Mouse (Mus musculus) right cerebral cortex, postnatal 25 days (tissue): ENCODE results near the gene Slu7.
A peak's percentile ranks its signal among the peaks of the same experiment; 100 is the strongest.

Experiments used
- DNase-seq: peaks from one replicate; pipeline ENCODE4 v3.0.0; 2022

Slu7 gene

DNA sequence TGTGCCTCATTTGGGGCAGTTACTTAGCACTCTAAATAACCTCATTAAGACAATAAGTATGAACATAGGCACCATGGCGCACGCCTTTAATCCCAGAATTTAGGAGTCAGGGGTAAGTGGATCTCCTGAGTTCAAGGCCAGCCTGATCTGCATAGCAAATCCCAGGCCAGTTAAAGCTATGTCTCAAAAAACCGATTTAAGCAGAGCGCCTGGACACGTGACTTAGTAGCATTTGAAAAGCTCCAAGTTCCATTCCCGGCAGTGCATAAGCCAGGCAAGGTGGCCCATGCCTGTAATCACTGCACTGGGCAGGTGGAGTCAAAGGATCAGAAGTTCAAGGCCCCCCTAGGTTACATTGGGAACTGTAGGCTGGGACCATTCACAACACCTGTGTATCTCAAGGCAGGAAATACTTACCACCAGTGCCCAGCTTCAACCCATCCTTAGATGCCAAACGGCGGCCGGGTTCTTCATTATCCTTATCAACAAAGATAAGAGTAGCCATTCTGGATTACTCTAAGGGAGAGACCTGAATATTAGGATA, 8.3 kb upstream of the Slu7 start:
- no peak for DNase-seq

DNA sequence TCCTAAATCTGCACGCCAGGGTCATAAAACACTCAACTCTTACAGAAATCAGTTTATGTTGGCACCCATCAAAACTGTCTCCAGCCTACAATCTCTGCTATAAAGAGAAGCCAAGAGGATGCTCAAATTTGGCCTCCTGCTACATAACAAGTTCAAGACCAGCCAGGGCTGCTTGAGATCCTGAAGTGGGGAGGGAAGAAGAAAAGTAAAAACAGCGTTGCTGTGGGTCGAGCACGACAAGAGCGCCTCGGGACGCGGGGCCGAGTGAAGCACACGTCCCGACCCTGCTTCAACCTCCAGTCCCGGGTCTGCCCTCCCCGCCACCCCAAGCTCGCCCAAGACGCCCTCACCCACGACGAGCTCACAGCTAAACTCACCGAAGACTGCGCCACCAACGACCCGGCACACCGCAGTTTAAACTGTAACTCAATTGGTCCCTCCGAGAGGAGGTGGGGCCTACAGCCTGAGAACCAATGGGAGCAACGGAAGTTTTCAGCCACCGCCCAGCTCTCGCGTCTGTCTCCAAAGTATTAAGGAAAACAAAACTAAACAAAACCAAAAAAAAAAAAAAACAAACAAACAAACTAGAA, 7.6 kb upstream of the Slu7 start, which contains the start of gene Pttg1:
Gene Pttg1 (minus strand): TSS at position 428 of the 590 bp plus-strand sequence.
- peak; percentile 71 for DNase-seq

DNA sequence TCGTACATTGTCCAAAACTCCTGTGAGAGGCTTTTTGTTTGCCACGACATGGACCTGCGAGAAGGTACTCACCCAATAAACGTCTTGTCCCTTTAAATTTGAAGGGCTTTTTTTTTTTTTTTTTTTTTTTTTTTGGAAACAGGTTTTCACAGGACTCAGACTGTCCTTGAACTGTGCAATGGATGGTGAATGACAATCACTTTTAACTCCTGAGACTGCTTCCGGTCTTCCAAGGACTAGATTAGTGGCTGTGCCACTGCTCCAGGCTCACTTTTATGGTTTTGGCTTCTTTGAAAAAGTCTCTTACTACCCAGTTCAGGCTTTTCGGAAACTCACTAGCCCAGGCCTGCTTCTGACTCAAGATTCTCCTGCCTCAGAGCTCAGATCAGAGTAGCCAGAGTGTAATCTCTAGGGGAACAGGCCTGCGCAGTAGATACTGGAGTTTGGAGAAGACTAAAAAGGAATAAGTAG, 7.1 kb upstream of the Slu7 start:
- no peak for DNase-seq

DNA sequence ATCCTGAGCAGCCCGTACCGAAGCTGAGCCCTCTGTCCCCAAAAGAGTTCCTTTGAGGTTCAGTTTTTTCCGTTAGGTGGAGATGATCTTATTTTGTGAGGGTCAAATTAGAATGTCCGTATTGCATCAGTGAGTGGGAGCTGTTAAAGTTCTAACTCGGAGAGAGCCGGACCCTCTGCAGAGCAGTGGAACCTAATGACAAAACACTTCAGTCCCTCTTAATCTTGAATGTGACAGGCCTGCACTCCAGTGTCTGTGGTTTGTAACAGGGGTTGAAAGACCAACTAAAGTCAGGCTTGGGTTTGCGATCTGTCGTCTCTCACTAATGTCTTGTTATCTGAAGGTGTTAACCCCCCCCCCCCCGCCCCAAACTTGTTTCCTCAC, 472 bp downstream of the Slu7 start:
- no peak for DNase-seq

DNA sequence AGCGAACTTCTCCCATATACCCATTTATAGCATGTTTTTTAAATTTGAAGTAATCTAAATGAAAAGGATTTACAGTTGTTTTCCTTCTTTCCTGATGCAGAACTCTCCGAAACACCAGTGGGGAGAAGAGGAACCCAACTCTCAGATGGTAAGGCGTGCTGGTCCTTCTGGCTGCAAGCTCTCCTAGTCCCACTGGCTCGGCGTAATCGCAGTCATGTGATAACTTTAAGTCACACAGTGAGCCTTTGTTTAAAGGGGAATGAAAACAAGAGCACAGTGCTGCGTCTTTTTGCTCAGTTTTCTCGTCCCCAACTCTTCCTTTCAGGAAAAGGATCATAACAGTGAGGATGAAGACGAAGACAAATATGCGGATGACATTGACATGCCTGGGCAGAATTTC, 7.6 kb downstream of the Slu7 start:
- DNase-seq = no peak

DNA sequence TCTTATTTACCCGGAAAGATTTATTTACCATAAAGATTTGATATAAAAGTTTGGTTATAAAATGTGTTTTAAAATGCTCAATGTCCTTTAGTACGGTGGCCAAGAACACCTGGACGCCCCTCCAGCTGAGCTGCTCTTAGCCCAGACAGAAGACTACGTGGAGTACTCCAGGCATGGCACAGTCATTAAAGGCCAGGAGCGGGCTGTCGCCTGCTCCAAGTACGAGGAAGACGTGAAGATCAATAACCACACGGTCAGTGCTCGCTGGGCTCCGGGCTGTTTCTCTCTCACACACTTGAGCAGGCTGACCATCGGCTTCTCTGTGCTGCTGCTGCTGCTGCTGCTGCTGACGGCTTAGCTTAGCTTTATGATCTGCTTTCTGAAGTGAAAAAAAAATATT, 9.6 kb downstream of the Slu7 start:
- no peak for DNase-seq

DNA sequence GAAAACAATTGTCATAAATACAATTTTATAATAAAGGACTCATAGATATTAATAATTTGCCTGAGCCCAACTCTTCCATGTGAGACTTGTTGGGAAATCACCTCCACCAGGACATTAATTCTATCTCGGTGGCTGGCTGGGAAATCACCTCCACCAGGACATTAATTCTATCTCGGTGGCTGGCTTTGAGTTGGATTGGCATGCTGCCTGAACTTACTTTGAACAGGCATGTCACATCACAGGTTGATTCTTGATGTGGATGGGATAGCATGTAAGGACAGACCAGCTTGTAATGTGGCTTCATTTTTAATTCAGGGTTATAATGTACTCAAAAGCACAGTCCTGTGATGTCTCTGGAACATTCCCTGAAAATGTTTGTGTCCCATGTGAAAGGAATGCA, 16.4 kb downstream of the Slu7 start:
- no peak for DNase-seq

DNA sequence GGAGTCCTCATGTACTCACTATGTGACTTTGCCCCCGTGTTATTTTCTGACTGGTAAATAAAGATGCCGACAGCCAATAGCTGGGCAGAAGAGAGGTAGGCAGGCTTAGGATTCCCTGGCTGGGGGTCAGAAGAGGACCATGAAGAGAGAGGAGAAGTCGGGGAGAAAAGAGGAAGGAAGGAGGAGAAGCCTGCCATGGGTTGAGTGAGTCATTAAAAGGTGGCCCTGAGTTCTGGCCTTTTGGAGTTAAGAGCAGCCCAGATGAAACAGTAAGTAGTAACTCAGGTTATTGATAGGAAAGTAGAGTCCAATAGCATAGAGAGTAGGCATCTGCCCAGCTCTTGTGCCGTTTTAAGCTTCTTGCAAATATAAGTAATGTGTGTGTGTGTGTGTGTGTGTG, 17.8 kb downstream of the Slu7 start:
- no peak for DNase-seq

DNA sequence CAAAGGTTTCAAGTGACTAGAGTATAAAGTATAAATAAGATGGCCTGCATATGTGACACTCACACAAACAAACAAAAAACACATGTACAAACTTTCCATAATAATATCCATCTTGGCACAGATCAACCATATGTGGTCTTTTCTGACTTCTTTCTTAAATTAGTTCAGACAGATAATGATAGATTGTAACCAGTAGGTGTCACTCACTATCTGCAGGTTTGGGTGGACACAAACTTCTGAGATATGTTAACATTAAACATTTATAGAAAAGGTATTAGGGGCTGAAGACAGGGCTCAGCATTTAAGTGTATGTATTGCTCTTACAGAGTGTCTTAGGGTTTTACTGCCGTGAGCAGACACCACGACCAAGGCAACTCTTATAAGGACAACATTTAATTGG, 18.7 kb downstream of the Slu7 start:
- no peak for DNase-seq

DNA sequence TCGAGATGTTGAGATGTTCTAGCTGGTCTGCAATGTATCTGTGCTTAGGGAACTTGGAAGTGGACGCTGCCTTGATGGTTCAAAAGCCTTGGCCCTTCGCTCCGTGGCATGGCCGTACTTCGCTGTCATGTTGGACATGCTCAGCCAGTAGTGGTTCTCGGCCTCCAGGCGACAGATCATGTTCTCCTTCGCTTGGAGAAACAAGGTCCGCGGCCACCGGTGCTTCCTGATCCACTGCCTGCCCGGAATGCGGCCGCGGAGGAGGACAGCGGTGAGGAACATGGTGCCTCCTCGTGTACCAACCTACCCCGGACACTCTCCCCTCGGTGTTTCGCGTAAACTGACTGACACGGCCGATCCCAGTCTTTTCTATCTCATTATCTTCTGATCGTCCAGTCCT, 29.7 kb downstream of the Slu7 start:
- DNase-seq = no peak

DNA sequence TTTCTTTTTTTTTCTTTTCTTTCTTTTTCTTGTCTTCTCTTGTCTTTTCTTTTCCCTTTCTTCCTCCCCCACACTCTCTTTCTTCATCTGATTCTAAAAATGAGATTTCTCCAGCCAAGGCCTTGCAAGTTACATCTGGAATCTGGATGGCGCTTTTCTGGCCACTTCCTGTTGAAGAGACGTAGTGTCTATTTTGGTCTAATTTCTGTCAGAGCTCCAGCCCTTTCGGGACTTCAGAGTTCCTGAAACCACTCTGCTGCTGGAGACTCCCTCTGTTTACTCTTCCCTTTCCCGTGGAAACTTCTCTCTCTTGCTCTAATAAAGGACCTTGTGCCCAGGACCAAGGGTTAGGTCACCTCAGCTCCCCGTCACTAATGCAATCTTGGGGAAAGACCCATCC, 36.6 kb downstream of the Slu7 start:
- no peak for DNase-seq

DNA sequence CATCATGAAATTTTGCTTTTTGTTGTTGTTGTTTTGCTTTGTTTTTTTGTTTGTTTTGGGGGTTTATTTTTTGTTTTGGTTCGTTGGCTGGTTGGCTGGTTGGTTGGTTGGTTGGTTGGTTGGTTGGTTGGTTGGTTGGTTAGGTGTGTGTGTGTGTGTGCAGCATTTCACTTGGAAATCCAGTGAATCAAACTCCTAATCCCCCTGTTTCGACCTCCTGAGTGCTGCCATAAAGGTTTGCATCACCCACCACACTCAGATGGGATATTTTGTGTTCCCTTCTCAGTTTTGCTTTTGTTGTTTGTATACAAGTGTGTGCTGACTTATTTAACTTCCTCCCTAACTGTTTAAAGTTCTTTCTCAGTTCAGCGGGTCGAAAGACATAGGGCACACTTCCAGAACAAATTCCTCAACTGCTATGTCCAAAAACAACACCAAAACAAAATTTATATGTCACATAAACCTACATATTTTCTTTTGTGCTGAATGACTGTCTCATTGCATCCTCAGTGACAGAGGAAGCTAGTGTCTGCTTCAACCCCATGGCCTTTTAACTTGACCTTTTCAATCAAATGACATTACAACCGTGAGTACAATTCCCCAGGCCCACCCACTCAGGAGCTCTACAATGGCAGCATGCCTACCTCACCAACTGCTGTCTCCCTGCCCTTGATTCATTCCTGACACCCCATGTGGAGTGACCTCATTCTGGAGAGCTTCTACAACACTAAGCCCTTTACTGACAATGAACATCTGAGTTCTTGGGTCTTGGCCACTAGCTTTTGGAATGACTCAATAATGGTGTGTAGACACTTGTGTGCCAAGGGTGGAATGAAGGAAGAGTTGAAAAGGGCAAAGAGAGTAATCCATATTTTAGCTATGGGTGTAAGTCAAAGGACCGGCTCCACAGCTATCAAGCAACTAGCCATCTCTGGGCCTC, 37.6 kb downstream of the Slu7 start:
- no peak for DNase-seq

DNA sequence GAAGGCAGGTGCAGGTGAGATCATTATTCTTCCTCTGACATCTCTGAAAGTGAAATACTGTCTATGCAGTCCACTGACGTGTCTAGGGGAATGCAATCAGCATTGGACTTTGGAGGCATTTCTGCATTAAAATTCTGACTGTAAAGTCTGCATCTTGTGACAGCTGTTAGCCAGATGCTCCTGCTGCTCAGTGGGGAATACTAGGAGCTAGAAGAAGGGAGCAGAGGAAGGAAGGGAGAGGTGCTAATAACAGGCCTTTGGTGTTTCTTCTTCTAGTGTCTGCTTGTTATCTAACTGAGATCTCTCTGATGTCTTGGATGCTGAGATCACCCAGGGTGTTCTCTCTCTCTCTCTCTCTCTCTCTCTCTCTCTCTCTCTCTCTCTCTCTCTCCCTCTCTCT, 39.6 kb downstream of the Slu7 start:
- no peak for DNase-seq

DNA sequence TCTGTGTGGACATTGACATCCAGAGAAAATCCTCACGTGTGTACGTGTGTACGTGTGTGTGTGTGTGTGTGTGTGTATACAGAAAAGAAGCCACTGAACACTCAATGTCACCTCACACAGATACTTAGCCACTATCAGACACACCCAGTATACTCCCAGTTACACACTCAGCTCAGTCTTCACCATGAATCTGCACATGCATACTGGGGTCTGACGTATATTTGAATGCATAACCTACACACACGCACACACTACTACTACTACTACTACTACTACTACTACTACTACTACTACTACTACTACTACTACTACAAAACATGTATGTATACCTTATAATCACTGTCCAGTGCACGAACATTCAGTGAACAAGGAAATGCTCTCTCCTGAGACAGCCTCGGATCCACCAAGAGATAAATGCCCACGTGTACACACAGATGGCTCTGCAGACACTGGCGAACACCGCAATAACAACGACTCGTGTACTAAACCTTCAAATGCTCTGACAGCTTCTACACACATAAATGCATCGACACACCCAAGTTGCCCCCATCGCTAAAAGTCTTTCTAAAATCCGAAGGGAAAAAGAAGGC, 40.2 kb downstream of the Slu7 start:
- no peak for DNase-seq

DNA sequence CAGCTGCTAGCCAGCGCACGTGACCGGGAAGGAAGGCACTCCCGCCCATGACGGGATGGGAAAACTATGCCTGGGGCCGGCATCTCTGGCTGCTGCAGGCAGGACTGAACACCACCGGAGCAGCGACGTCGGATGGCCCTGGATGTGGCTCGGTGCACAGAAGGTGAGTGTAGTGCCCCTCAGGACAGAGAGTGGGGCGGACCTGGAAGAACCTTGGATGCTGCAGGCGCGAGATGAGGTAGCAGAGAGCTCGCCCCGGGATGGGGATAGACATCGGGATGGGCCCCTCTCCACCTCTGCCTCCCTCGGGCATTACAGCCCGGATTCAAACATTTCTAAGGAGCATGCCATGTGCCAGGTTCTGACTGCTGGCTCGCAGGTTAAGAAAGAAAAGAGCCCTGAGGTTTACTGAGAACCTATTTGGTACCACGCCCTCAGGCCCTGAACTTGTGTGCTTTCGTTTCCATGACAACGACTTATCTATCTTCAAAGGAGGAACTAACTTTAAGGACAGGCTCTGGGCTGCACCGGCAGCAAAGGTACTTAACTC, 40.8 kb downstream of the Slu7 start, which contains the start of gene C1qtnf2:
Gene C1qtnf2 (plus strand): TSS at position 52 of the 550 bp plus-strand sequence.
- DNase-seq = peak; percentile 24

DNA sequence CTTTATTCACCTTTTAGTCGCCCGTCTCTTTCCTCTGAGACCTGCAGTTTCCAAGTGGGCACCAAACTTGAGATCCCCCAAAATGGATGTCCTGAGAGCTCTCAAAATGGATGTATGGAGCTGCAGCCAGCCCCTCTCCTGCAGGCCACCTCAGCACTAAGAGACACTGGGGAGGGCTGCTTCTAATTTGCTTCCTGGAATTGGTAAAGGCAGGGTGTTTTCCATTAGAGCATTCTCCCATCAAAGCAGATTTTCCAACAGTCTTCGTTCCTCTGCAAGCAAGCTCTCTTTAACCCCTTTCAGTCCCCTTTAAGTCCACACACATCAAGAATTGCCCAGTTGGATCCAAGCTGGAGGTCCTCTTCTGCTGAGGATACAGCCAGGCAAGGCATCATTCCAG, 45.8 kb downstream of the Slu7 start:
- DNase-seq = no peak

DNA sequence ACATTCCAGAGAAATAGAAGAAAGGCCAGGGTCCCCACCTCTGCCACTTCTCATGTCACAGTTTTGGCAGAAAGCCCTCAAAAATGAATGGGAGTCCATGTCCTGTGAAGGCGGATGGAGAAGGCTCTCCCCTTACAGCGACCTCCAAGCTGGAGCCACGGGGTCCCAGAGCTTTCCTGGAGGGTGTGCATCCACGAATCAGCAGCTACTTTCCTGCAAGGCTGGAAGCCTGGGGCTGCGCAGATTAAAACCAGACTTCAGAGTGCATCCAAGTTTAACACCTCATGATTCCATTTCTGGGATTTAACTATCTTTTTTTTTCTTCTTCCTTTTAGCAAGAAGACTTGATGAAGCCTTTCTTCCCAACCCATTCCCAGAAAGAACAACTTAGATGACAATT, 47.0 kb downstream of the Slu7 start:
- DNase-seq = no peak

DNA sequence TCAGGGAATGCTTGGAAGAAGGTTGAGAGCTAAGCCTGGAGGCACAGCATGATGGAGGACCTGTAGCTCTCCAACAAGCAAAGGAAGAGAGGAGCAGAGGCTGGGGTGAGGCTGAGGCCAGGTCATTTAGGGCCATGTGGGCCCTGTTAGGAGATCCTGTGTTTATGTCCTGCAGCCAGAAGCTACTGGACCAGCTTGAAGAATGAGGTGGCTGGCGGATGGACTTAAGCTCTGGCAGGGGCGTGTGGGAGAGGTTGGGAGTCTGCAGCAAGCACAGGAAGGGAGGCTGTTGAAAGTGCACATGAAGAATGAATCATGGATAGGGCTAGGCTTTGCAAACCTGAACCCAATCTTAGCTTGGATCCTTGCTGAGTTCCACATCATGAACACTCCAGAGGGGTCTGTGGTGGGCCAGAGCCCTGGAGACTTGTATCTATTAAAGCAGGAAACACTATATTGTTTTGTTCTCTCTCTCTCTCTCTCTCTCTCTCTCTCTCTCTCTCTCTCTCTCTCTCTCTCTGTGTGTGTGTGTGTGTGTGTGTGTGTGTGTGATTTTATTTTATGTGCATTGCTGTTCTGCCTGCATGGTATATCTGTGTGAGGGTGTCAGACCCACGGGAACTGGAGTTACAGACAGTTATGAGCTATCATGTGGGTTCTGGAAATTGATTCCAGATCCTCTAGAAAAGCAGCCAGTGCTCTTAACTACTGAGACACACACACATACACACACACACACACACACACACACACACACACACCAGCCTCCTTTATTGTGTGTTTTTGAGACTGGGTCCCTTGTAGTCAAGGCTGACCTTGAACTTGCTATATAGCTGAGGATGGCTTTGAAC, 48.4 kb downstream of the Slu7 start:
- no peak for DNase-seq

DNA sequence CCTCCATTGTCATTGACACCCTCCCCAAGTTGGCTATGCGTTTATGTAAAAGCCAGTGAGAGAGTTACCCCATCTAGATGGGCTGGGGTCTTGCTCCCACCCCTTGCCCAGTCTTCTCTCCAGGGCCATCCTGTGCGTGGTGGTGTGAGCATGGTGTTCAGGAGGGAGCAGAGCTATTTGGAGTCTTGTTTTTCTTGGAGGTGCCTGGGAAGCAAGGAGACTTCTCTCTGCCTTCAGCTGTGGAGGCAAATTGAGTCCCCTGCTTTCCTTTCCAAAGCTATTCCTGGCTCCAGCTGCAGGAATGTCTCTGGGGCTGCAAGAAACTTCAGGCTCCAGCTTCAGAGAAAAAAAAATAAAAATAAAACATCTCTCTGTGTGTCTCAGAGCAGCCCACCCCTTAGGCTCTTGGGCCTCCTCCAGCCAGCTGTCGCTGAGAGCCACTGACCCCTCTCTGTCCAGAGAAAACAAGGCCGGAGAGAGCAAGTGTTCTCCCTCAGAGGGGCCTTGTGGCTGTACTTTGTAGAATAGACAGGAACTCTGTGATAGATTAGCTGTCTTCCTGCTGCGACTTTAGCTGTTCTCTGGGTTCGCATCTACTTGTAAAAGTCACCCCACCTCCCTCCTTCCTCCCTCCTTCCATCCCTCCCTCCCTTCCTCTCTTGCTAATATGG, 49.7 kb downstream of the Slu7 start:
- no peak for DNase-seq

DNA sequence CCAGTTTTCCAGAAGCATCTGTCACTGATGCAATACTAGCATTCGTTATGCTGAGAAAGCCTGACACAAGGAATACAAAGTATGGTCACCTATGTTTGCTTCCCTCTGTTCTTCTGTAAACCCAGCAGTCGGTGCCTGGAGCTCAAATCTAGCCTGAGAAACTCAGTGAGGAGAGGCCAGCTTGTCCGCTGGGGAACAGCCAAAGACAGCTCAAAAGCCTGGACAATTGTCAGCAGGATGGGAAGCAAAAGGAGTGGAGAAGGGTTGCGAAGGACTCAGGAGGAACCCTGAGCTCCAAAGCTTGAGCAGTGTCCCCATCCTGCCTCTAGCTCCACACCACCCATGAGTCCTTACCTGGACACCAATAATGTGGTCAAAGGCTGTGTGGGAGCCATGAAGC, 50.5 kb downstream of the Slu7 start:
- no peak for DNase-seq

DNA sequence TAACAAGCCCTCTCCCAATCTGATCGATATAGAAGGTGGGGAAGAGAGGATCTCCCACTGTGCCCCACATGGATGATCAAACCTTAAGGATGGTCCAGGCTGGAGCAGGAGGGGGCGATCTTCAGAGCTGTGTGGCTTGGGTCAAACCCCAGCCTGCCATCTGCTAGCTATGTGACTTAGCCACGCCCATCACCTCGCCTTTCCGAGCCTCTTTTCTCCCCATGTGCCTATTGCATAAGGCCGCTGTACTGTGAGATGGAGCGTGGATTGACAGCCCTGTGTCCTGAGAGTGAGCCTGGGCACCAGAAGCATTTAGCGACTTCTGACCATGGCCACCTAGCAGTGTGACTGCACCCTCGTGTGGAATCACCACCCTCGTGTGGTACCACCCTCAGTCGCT, 51.1 kb downstream of the Slu7 start:
- no peak for DNase-seq

DNA sequence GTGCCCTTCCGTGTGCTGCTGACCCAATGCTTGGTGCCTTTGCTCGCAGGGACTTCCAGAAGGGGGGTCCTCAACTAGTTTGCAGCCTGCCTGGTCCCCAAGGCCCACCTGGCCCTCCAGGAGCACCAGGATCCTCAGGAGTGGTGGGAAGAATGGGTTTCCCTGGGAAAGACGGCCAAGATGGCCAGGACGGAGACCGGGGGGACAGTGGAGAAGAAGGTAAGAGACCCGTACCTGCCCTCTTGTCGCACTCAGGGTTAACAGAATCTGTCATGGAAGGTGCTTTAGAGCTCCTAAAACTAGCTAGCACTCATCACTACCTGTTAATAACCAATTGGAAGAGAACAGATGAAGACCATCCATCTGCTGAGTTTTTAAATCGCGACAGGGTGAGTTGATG, 52.3 kb downstream of the Slu7 start:
- DNase-seq = no peak
